Mouse (Mus musculus) olfactory bulb, adult 2 months (tissue): ENCODE data around the gene Lyzl4.

Source experiments
- CTCF ChIP-seq: fragments of 200-500 bp; IDR thresholded peaks from 2 replicates; pipeline ENCODE4 v1.5.1; 2012; ENCODE audit warnings: low read depth, mild to moderate bottlenecking, low read length, moderate library complexity; ENCODE audit not compliant: insufficient read depth
- POLR2A ChIP-seq: fragments of 200-500 bp; IDR thresholded peaks from 2 replicates; pipeline ENCODE4 v1.6.1; 2012; ENCODE audit warnings: mild to moderate bottlenecking, low read depth, low read length, moderate library complexity; ENCODE audit not compliant: insufficient read depth

GRCm38 (mm10) chr9:121532626-121533025, 109.3 kb downstream of the Lyzl4 start:
- TF ChIP-seq POLR2A (no peak), CTCF (no peak)
